Mouse (Mus musculus) frontal cortex, adult (tissue): ENCODE measurements around the gene Iqschfp.
A peak's percentile ranks its signal among the peaks of the same experiment; 100 is the strongest.

Experiments
- ATAC-seq: cut with Nextera tagmentation; 2 replicates; pipeline ENCODE4 v1.9.2; 2017; ENCODE audit warnings: mild to moderate bottlenecking, moderate library complexity, mixed read lengths; ENCODE audit not compliant: low TSS enrichment

Iqschfp gene

GRCm38 (mm10) chr3:68202162-68202902, 310.3 kb downstream of the Iqschfp start:
- ATAC-seq, result no peak

- no peak for ATAC-seq
Measured at GRCm38 (mm10) chr3:68203934-68204467, 312.0 kb downstream of the Iqschfp start.

GRCm38 (mm10) chr3:68210422-68210821, 318.4 kb downstream of the Iqschfp start:
- peak; percentile 98 for ATAC-seq

- ATAC-seq, result no peak
Measured at GRCm38 (mm10) chr3:68221452-68221851, 329.4 kb downstream of the Iqschfp start.

GRCm38 (mm10) chr3:68239887-68240286, 347.9 kb downstream of the Iqschfp start:
- ATAC-seq, result no peak

- ATAC-seq, result no peak
Measured at GRCm38 (mm10) chr3:68243239-68243638, 351.2 kb downstream of the Iqschfp start.

GRCm38 (mm10) chr3:68246154-68246553, 354.1 kb downstream of the Iqschfp start:
- ATAC-seq, result peak; percentile 35; the same call in 1 of the 2 replicates

- ATAC-seq, result peak; percentile 89
Measured at GRCm38 (mm10) chr3:68250589-68250988, 358.6 kb downstream of the Iqschfp start.

- ATAC-seq, result peak; percentile 62
Measured at GRCm38 (mm10) chr3:68252335-68252734, 360.3 kb downstream of the Iqschfp start.

GRCm38 (mm10) chr3:68262304-68262703, 370.3 kb downstream of the Iqschfp start:
- no peak for ATAC-seq

GRCm38 (mm10) chr3:68267905-68268304, 375.9 kb downstream of the Iqschfp start:
- ATAC-seq, result peak; percentile 88

- no peak for ATAC-seq
Measured at GRCm38 (mm10) chr3:68269251-68269650, 377.2 kb downstream of the Iqschfp start.

GRCm38 (mm10) chr3:68270246-68270645, 378.2 kb downstream of the Iqschfp start:
- ATAC-seq, result no peak

- ATAC-seq, result no peak
Measured at GRCm38 (mm10) chr3:68271457-68271856, 379.4 kb downstream of the Iqschfp start.

- ATAC-seq, result no peak
Measured at GRCm38 (mm10) chr3:68271881-68272280, 379.8 kb downstream of the Iqschfp start.

GRCm38 (mm10) chr3:68282844-68283594, 391.0 kb downstream of the Iqschfp start:
- ATAC-seq, result no peak

- ATAC-seq, result peak; percentile 81
Measured at GRCm38 (mm10) chr3:68283595-68283991, 391.6 kb downstream of the Iqschfp start.

- ATAC-seq, result no peak
Measured at GRCm38 (mm10) chr3:68284500-68284899, 392.5 kb downstream of the Iqschfp start.

- peak; percentile 55 for ATAC-seq
Measured at GRCm38 (mm10) chr3:68296752-68297151, 404.7 kb downstream of the Iqschfp start.

- no peak for ATAC-seq
Measured at GRCm38 (mm10) chr3:68305647-68306046, 413.6 kb downstream of the Iqschfp start.

- no peak for ATAC-seq
Measured at GRCm38 (mm10) chr3:68306726-68307125, 414.7 kb downstream of the Iqschfp start.

- ATAC-seq, result no peak
Measured at GRCm38 (mm10) chr3:68325575-68325974, 433.5 kb downstream of the Iqschfp start.

- ATAC-seq, result no peak
Measured at GRCm38 (mm10) chr3:68332515-68332914, 440.5 kb downstream of the Iqschfp start.
